Mouse (Mus musculus) hindbrain, embryonic 13.5 days (tissue): Measurements from ENCODE around the gene Carmil3. TPM values are rescaled to one million over a fixed set of nuclear protein-coding genes. Genes with fewer than 3 reads are reported as not detected.

ENCODE experiments used
- ATAC-seq: fragments of 200-750 bp; cut with Nextera tagmentation; 2 replicates; pipeline ENCODE4 v1.8.0; 2017; ENCODE audit warnings: moderate TSS enrichment; ENCODE audit not compliant: low FRiP score
- H3K27ac ChIP-seq: fragments of 300-500 bp; sonication (generic); 2 replicates; pipeline ENCODE4 v1.5.1; 2015; ENCODE audit warnings: inconsistent platforms, mild to moderate bottlenecking, moderate library complexity
- H3K27me3 ChIP-seq: fragments of 300-500 bp; sonication (generic); 2 replicates; pipeline ENCODE4 v1.6.1; 2015; ENCODE audit warnings: mild to moderate bottlenecking, inconsistent platforms
- H3K36me3 ChIP-seq: fragments of 300-500 bp; sonication (generic); 2 replicates; pipeline ENCODE4 v1.6.1; 2015; ENCODE audit warnings: mild to moderate bottlenecking, inconsistent platforms
- H3K4me1 ChIP-seq: fragments of 300-500 bp; sonication (generic); replicated peaks from 2 replicates; pipeline ENCODE4 v1.6.1; 2015; ENCODE audit warnings: inconsistent platforms
- H3K4me2 ChIP-seq: fragments of 300-500 bp; sonication (generic); 2 replicates; pipeline ENCODE4 v1.6.1; 2015; ENCODE audit warnings: inconsistent platforms, mild to moderate bottlenecking, moderate library complexity
- H3K4me3 ChIP-seq: fragments of 300-500 bp; sonication (generic); 2 replicates; pipeline ENCODE4 v1.5.1; 2015; ENCODE audit warnings: mild to moderate bottlenecking, inconsistent platforms
- H3K9ac ChIP-seq: fragments of 300-500 bp; sonication (generic); 2 replicates; pipeline ENCODE4 v1.6.1; 2015; ENCODE audit warnings: mild to moderate bottlenecking, inconsistent platforms
- H3K9me3 ChIP-seq: fragments of 300-500 bp; sonication (generic); 2 replicates; pipeline ENCODE4 v1.6.1; 2016; ENCODE audit warnings: inconsistent platforms
- WGBS: fragments of 180-500 bp; shearing (Covaris S2); methylation state at CpG from one replicate; pipeline ENCODE4 v1.1.7; 2015; 5-methylcytosine and 5-hydroxymethylcytosine counted together
- polyA plus RNA-seq: library from polyadenylated mRNA; unstranded; fragments of >200 nt; fragmentation: Nextera tagmentation; extraction: Ambion mirVana; gene quantifications from 2 replicates; pipeline ENCODE4 v1.2.1, GENCODE M21; 2015

Carmil3 gene
- polyA plus RNA-seq, 1 experiment from 2014 or later: 21.6 TPM

GRCm38 (mm10) chr14:55470806-55471205 lies 19.6 kb upstream of the Carmil3 start:
- 0 out of 2 replicates have a peak, but pooled peaks cover 3% of the 10 kb centered on the region for H3K4me1 ChIP-seq
- no peaks in the 10 kb centered on the region for H3K36me3 ChIP-seq
- H3K27ac ChIP-seq: no peak overlapping the region
- no peak overlapping the region for H3K4me2 ChIP-seq
- 18% methylated on average over 10 of the region's 10 CpGs for WGBS
- no peaks in the 10 kb centered on the region for H3K9me3 ChIP-seq
- no peak overlapping the region; the same call in 1 of the 2 replicates for H3K9ac ChIP-seq
- no peak for ATAC-seq
- H3K27me3 ChIP-seq: 0 out of 2 replicates have a peak, but pooled peaks cover 10% of the 10 kb centered on the region
- H3K4me3 ChIP-seq: no peak overlapping the region

GRCm38 (mm10) chr14:55475654-55476053 lies 14.8 kb upstream of the Carmil3 start:
- 69% methylated on average over 2 of the region's 2 CpGs for WGBS
- no peak overlapping the region for H3K27ac ChIP-seq
- H3K4me1 ChIP-seq: peaks cover 7% of the 10 kb centered on the region; the same call in 1 of the 2 replicates
- no peak overlapping the region for H3K4me2 ChIP-seq
- H3K9me3 ChIP-seq: no peaks in the 10 kb centered on the region
- H3K36me3 ChIP-seq: no peaks in the 10 kb centered on the region
- H3K9ac ChIP-seq: no peak overlapping the region
- ATAC-seq: no peak
- no peak overlapping the region for H3K4me3 ChIP-seq
- H3K27me3 ChIP-seq: no peaks in the 10 kb centered on the region

GRCm38 (mm10) chr14:55477421-55477820 lies 13.0 kb upstream of the Carmil3 start:
- no peaks in the 10 kb centered on the region for H3K9me3 ChIP-seq
- peaks cover 4% of the 10 kb centered on the region; the same call in 1 of the 2 replicates for H3K4me1 ChIP-seq
- H3K9ac ChIP-seq: no peak overlapping the region
- no peak overlapping the region for H3K4me3 ChIP-seq
- H3K36me3 ChIP-seq: no peaks in the 10 kb centered on the region
- H3K4me2 ChIP-seq: no peak overlapping the region
- H3K27ac ChIP-seq: no peak overlapping the region
- no peaks in the 10 kb centered on the region for H3K27me3 ChIP-seq
- 100% methylated on average over 1 of the region's 1 CpGs for WGBS
- no peak for ATAC-seq

- Histone ChIP-seq H3K9me3 (no peaks in the 10 kb centered on the region), H3K36me3 (no peaks in the 10 kb centered on the region), H3K4me2 (peak overlapping the region; percentile 56; the same call in 1 of the 2 replicates), H3K27ac (no peak overlapping the region), H3K4me1 (peaks cover 4% of the 10 kb centered on the region; the same call in 1 of the 2 replicates), H3K4me3 (no peak overlapping the region), H3K27me3 (no peaks in the 10 kb centered on the region), H3K9ac (no peak overlapping the region)
- WGBS: 92% methylated on average over 5 of the region's 5 CpGs
- no peak for ATAC-seq
These were observed 12.6 kb upstream of the Carmil3 start for GRCm38 (mm10) chr14:55477829-55478228.

GRCm38 (mm10) chr14:55478651-55479599 lies 11.5 kb upstream of the Carmil3 start, which contains the start of gene Dhrs4:
TSS of gene Dhrs4 (plus strand) at chr14:55478758.
- peak within 1 kb of the TSS; percentile 43 for H3K4me3 ChIP-seq
- peak; percentile 93 for ATAC-seq
- H3K27me3 ChIP-seq: no peaks in the 10 kb centered on the region
- 0 out of 2 replicates have a peak within 1 kb of the TSS, but pooled peaks have one; percentile 19 for H3K27ac ChIP-seq
- H3K4me2 ChIP-seq: peak within 1 kb of the TSS; percentile 56
- H3K36me3 ChIP-seq: no peaks in the 10 kb centered on the region
- no peaks in the 10 kb centered on the region for H3K9me3 ChIP-seq
- H3K4me1 ChIP-seq: peaks cover 4% of the 10 kb centered on the region; the same call in 1 of the 2 replicates
- WGBS: 2% methylated on average over 38 of the region's 38 CpGs
- H3K9ac ChIP-seq: peak within 1 kb of the TSS; percentile 67

GRCm38 (mm10) chr14:55479629-55480028 lies 10.8 kb upstream of the Carmil3 start:
- Histone ChIP-seq H3K9ac (no peak overlapping the region), H3K9me3 (no peaks in the 10 kb centered on the region), H3K4me2 (no peak overlapping the region), H3K27ac (no peak overlapping the region), H3K27me3 (no peaks in the 10 kb centered on the region), H3K4me1 (peaks cover 4% of the 10 kb centered on the region; the same call in 1 of the 2 replicates), H3K4me3 (no peak overlapping the region), H3K36me3 (no peaks in the 10 kb centered on the region)
- ATAC-seq: no peak
- 92% methylated on average over 10 of the region's 10 CpGs for WGBS

- Histone ChIP-seq H3K9me3 (no peaks in the 10 kb centered on the region), H3K9ac (no peak overlapping the region), H3K36me3 (no peaks in the 10 kb centered on the region), H3K4me2 (no peak overlapping the region), H3K27ac (no peak overlapping the region), H3K4me1 (0 out of 2 replicates have a peak, but pooled peaks cover under 1% of the 10 kb centered on the region), H3K4me3 (no peak overlapping the region), H3K27me3 (no peaks in the 10 kb centered on the region)
- ATAC-seq: no peak
- WGBS: 72% methylated on average over 5 of the region's 5 CpGs
These were observed 5.9 kb upstream of the Carmil3 start for GRCm38 (mm10) chr14:55484430-55485085.

- peaks cover 11% of the 10 kb centered on the region for H3K4me1 ChIP-seq
- no peak overlapping the region for H3K4me2 ChIP-seq
- 81% methylated on average over 8 of the region's 8 CpGs for WGBS
- H3K27me3 ChIP-seq: no peaks in the 10 kb centered on the region
- H3K27ac ChIP-seq: no peak overlapping the region
- H3K36me3 ChIP-seq: no peaks in the 10 kb centered on the region
- no peak overlapping the region for H3K4me3 ChIP-seq
- no peak overlapping the region for H3K9ac ChIP-seq
- H3K9me3 ChIP-seq: no peaks in the 10 kb centered on the region
- ATAC-seq: no peak
These were observed 3.6 kb upstream of the Carmil3 start for GRCm38 (mm10) chr14:55486836-55487235.

GRCm38 (mm10) chr14:55491291-55491833 lies 911 bp downstream of the Carmil3 start:
- peaks cover 24% of the 10 kb centered on the region for H3K4me1 ChIP-seq
- ATAC-seq: peak; percentile 79
- WGBS: 1% methylated on average over 30 of the region's 30 CpGs

GRCm38 (mm10) chr14:55492103-55492502 lies 1.7 kb downstream of the Carmil3 start:
- H3K4me2 ChIP-seq: peak overlapping the region; percentile 77
- 0 out of 2 replicates have a peak overlapping the region, but pooled peaks have one; percentile 35 for H3K9ac ChIP-seq
- no peaks in the 10 kb centered on the region for H3K9me3 ChIP-seq
- no peak for ATAC-seq
- H3K27me3 ChIP-seq: no peaks in the 10 kb centered on the region
- 44% methylated on average over 3 of the region's 3 CpGs for WGBS
- no peak overlapping the region for H3K27ac ChIP-seq
- H3K4me3 ChIP-seq: peak overlapping the region; percentile 86
- peaks cover 24% of the 10 kb centered on the region for H3K4me1 ChIP-seq
- H3K36me3 ChIP-seq: peaks cover 37% of the 10 kb centered on the region

More at GRCm38 (mm10) chr14:55491291-55491833, 911 bp downstream of the Carmil3 start:
- Histone ChIP-seq H3K9ac (peak overlapping the region; percentile 95), H3K9me3 (no peaks in the 10 kb centered on the region), H3K4me3 (peak overlapping the region; percentile 86), H3K27me3 (no peaks in the 10 kb centered on the region), H3K27ac (peak overlapping the region; percentile 95), H3K36me3 (peaks cover 33% of the 10 kb centered on the region), H3K4me2 (peak overlapping the region; percentile 77)

- Histone ChIP-seq H3K4me1 (peaks cover 22% of the 10 kb centered on the region), H3K27me3 (no peaks in the 10 kb centered on the region), H3K27ac (no peak overlapping the region), H3K9ac (no peak overlapping the region), H3K9me3 (no peaks in the 10 kb centered on the region), H3K4me3 (no peak overlapping the region), H3K36me3 (peaks cover 67% of the 10 kb centered on the region), H3K4me2 (no peak overlapping the region)
- 82% methylated on average over 20 of the region's 20 CpGs for WGBS
- ATAC-seq: no peak
These were observed 5.2 kb downstream of the Carmil3 start for GRCm38 (mm10) chr14:55495509-55496240.
